Mouse (Mus musculus) hindbrain, embryonic 13.5 days (tissue): ENCODE measurements at regions not wholly inside any gene's neighbourhood (a gene's known extent, or its start where the extent isn't known, plus 50 kb on each side); places are given as distances from the start of the nearest gene placed in this dataset.

Source experiments
- ATAC-seq: fragments of 200-750 bp; cut with Nextera tagmentation; 2 replicates; pipeline ENCODE4 v1.8.0; 2017; ENCODE audit warnings: moderate TSS enrichment; ENCODE audit not compliant: low FRiP score
- H3K27ac ChIP-seq: fragments of 300-500 bp; sonication (generic); 2 replicates; pipeline ENCODE4 v1.5.1; 2015; ENCODE audit warnings: inconsistent platforms, mild to moderate bottlenecking, moderate library complexity
- H3K27me3 ChIP-seq: fragments of 300-500 bp; sonication (generic); 2 replicates; pipeline ENCODE4 v1.6.1; 2015; ENCODE audit warnings: mild to moderate bottlenecking, inconsistent platforms
- H3K36me3 ChIP-seq: fragments of 300-500 bp; sonication (generic); 2 replicates; pipeline ENCODE4 v1.6.1; 2015; ENCODE audit warnings: mild to moderate bottlenecking, inconsistent platforms
- H3K4me1 ChIP-seq: fragments of 300-500 bp; sonication (generic); replicated peaks from 2 replicates; pipeline ENCODE4 v1.6.1; 2015; ENCODE audit warnings: inconsistent platforms
- H3K4me2 ChIP-seq: fragments of 300-500 bp; sonication (generic); 2 replicates; pipeline ENCODE4 v1.6.1; 2015; ENCODE audit warnings: inconsistent platforms, mild to moderate bottlenecking, moderate library complexity
- H3K4me3 ChIP-seq: fragments of 300-500 bp; sonication (generic); 2 replicates; pipeline ENCODE4 v1.5.1; 2015; ENCODE audit warnings: mild to moderate bottlenecking, inconsistent platforms
- H3K9ac ChIP-seq: fragments of 300-500 bp; sonication (generic); 2 replicates; pipeline ENCODE4 v1.6.1; 2015; ENCODE audit warnings: mild to moderate bottlenecking, inconsistent platforms
- H3K9me3 ChIP-seq: fragments of 300-500 bp; sonication (generic); 2 replicates; pipeline ENCODE4 v1.6.1; 2016; ENCODE audit warnings: inconsistent platforms
- WGBS: fragments of 180-500 bp; shearing (Covaris S2); methylation state at CpG from one replicate; pipeline ENCODE4 v1.1.7; 2015; 5-methylcytosine and 5-hydroxymethylcytosine counted together

- H3K4me2 ChIP-seq, result no peak overlapping the region
- no peaks in the 10 kb centered on the region for H3K4me1 ChIP-seq
- no peak overlapping the region for H3K9ac ChIP-seq
- no peak for ATAC-seq
- WGBS, result 81% methylated on average over 12 of the region's 12 CpGs
- H3K9me3 ChIP-seq, result no peaks in the 10 kb centered on the region
- H3K27me3 ChIP-seq, result no peaks in the 10 kb centered on the region
- H3K4me3 ChIP-seq, result no peak overlapping the region
- no peaks in the 10 kb centered on the region for H3K36me3 ChIP-seq
- H3K27ac ChIP-seq, result no peak overlapping the region
These were observed 97.2 kb upstream of the Adra1b start for GRCm38 (mm10) chr11:43998046-43998725.

- no peak overlapping the region for H3K27ac ChIP-seq
- no peaks in the 10 kb centered on the region for H3K36me3 ChIP-seq
- no peaks in the 10 kb centered on the region for H3K9me3 ChIP-seq
- WGBS, result 95% methylated on average over 4 of the region's 4 CpGs
- ATAC-seq, result no peak
- H3K9ac ChIP-seq, result no peak overlapping the region
- H3K4me3 ChIP-seq, result no peak overlapping the region
- H3K27me3 ChIP-seq, result no peaks in the 10 kb centered on the region
- H3K4me2 ChIP-seq, result no peak overlapping the region
- H3K4me1 ChIP-seq, result no peaks in the 10 kb centered on the region
These were observed 99.0 kb upstream of the Adra1b start for GRCm38 (mm10) chr11:44000056-44000455.

GRCm38 (mm10) chr11:44001843-44002589 lies 101.0 kb upstream of the Adra1b start:
- ATAC-seq, result no peak
- 86% methylated on average over 7 of the region's 7 CpGs for WGBS

GRCm38 (mm10) chr11:44002716-44003522 lies 101.9 kb upstream of the Adra1b start:
- no peaks in the 10 kb centered on the region for H3K4me1 ChIP-seq
- no peak overlapping the region for H3K9ac ChIP-seq
- no peak; the same call in 1 of the 2 replicates for ATAC-seq
- no peak overlapping the region for H3K4me3 ChIP-seq
- no peaks in the 10 kb centered on the region for H3K9me3 ChIP-seq
- H3K36me3 ChIP-seq, result no peaks in the 10 kb centered on the region
- H3K4me2 ChIP-seq, result no peak overlapping the region
- WGBS, result 57% methylated on average over 6 of the region's 6 CpGs
- H3K27ac ChIP-seq, result no peak overlapping the region
- no peaks in the 10 kb centered on the region for H3K27me3 ChIP-seq

More at GRCm38 (mm10) chr11:44001843-44002589, 101.0 kb upstream of the Adra1b start:
- Histone ChIP-seq H3K4me2 (no peak overlapping the region), H3K4me1 (no peaks in the 10 kb centered on the region), H3K27me3 (no peaks in the 10 kb centered on the region), H3K36me3 (no peaks in the 10 kb centered on the region), H3K4me3 (no peak overlapping the region), H3K27ac (no peak overlapping the region), H3K9me3 (no peaks in the 10 kb centered on the region), H3K9ac (no peak overlapping the region)

- Histone ChIP-seq H3K36me3 (no peaks in the 10 kb centered on the region), H3K4me2 (no peak overlapping the region), H3K9ac (no peak overlapping the region), H3K27me3 (no peaks in the 10 kb centered on the region), H3K9me3 (no peaks in the 10 kb centered on the region), H3K27ac (no peak overlapping the region), H3K4me1 (no peaks in the 10 kb centered on the region; the same call in 1 of the 2 replicates), H3K4me3 (no peak overlapping the region)
- WGBS, result 87% methylated on average over 5 of the region's 5 CpGs
- no peak for ATAC-seq
These were observed 106.6 kb upstream of the Adra1b start for GRCm38 (mm10) chr11:44007526-44008040.

- Histone ChIP-seq H3K9me3 (no peaks in the 10 kb centered on the region), H3K36me3 (no peaks in the 10 kb centered on the region), H3K4me2 (no peak overlapping the region), H3K9ac (no peak overlapping the region), H3K27ac (no peak overlapping the region), H3K4me3 (no peak overlapping the region), H3K4me1 (peaks cover 5% of the 10 kb centered on the region), H3K27me3 (no peaks in the 10 kb centered on the region)
- no peak for ATAC-seq
- WGBS, result 90% methylated on average over 5 of the region's 5 CpGs
These were observed 111.3 kb upstream of the Adra1b start for GRCm38 (mm10) chr11:44012314-44012713.

- no peaks in the 10 kb centered on the region for H3K36me3 ChIP-seq
- no peaks in the 10 kb centered on the region for H3K27me3 ChIP-seq
- 52% methylated on average over 1 of the region's 1 CpGs for WGBS
- no peaks in the 10 kb centered on the region for H3K9me3 ChIP-seq
- H3K9ac ChIP-seq, result no peak overlapping the region
- H3K27ac ChIP-seq, result no peak overlapping the region
- no peak for ATAC-seq
- H3K4me3 ChIP-seq, result no peak overlapping the region
- no peak overlapping the region for H3K4me2 ChIP-seq
- peaks cover 5% of the 10 kb centered on the region for H3K4me1 ChIP-seq
These were observed 112.8 kb upstream of the Adra1b start for GRCm38 (mm10) chr11:44013841-44014240.

GRCm38 (mm10) chr11:44021638-44022037 lies 120.6 kb upstream of the Adra1b start:
- Histone ChIP-seq H3K4me2 (no peak overlapping the region), H3K4me1 (0 out of 2 replicates have a peak, but pooled peaks cover 4% of the 10 kb centered on the region), H3K36me3 (no peaks in the 10 kb centered on the region), H3K27me3 (no peaks in the 10 kb centered on the region), H3K9ac (no peak overlapping the region), H3K27ac (no peak overlapping the region), H3K9me3 (no peaks in the 10 kb centered on the region), H3K4me3 (no peak overlapping the region)
- no peak for ATAC-seq
- WGBS, result 70% methylated on average over 4 of the region's 4 CpGs

- 86% methylated on average over 3 of the region's 3 CpGs for WGBS
- ATAC-seq, result no peak
- no peaks in the 10 kb centered on the region for H3K27me3 ChIP-seq
- no peak overlapping the region for H3K9ac ChIP-seq
- H3K27ac ChIP-seq, result no peak overlapping the region
- H3K4me3 ChIP-seq, result no peak overlapping the region
- no peaks in the 10 kb centered on the region for H3K36me3 ChIP-seq
- H3K9me3 ChIP-seq, result no peaks in the 10 kb centered on the region
- no peak overlapping the region for H3K4me2 ChIP-seq
- H3K4me1 ChIP-seq, result no peaks in the 10 kb centered on the region
These were observed 126.0 kb upstream of the Adra1b start for GRCm38 (mm10) chr11:44027046-44027445.

- Histone ChIP-seq H3K27me3 (no peaks in the 10 kb centered on the region), H3K4me3 (no peak overlapping the region), H3K27ac (no peak overlapping the region), H3K9me3 (no peaks in the 10 kb centered on the region), H3K36me3 (no peaks in the 10 kb centered on the region), H3K4me1 (no peaks in the 10 kb centered on the region), H3K9ac (no peak overlapping the region), H3K4me2 (no peak overlapping the region)
- 54% methylated on average over 2 of the region's 2 CpGs for WGBS
- ATAC-seq, result no peak
These were observed 145.1 kb upstream of the Adra1b start for GRCm38 (mm10) chr11:44046083-44046482.

- ATAC-seq, result no peak
- no peak overlapping the region for H3K4me3 ChIP-seq
- no peak overlapping the region for H3K9ac ChIP-seq
- no peaks in the 10 kb centered on the region for H3K9me3 ChIP-seq
- WGBS, result 83% methylated on average over 5 of the region's 5 CpGs
- no peaks in the 10 kb centered on the region for H3K4me1 ChIP-seq
- no peak overlapping the region for H3K27ac ChIP-seq
- H3K27me3 ChIP-seq, result no peaks in the 10 kb centered on the region
- H3K36me3 ChIP-seq, result no peaks in the 10 kb centered on the region
- no peak overlapping the region for H3K4me2 ChIP-seq
These were observed 148.4 kb upstream of the Adra1b start for GRCm38 (mm10) chr11:44049253-44049976.

- H3K9ac ChIP-seq, result no peak overlapping the region
- H3K27ac ChIP-seq, result no peak overlapping the region
- no peaks in the 10 kb centered on the region for H3K36me3 ChIP-seq
- no peak overlapping the region for H3K4me3 ChIP-seq
- H3K9me3 ChIP-seq, result no peaks in the 10 kb centered on the region
- 93% methylated on average over 5 of the region's 5 CpGs for WGBS
- no peak overlapping the region for H3K4me2 ChIP-seq
- ATAC-seq, result no peak
- no peaks in the 10 kb centered on the region for H3K4me1 ChIP-seq
- no peaks in the 10 kb centered on the region for H3K27me3 ChIP-seq
These were observed 151.5 kb upstream of the Adra1b start for GRCm38 (mm10) chr11:44052481-44052880.
